Mouse (Mus musculus) liver, postnatal 0 days (tissue): ENCODE results near the gene Mmaa. TPM values are rescaled to one million over a fixed set of nuclear protein-coding genes. Genes with fewer than 3 reads are reported as not detected.

ENCODE experiments used
- ATAC-seq: fragments of 200-750 bp; cut with Nextera tagmentation; 2 replicates; pipeline ENCODE4 v1.8.0; 2017; ENCODE audit warnings: mild to moderate bottlenecking, moderate library complexity
- DNase-seq: peaks from one replicate; pipeline ENCODE4 v3.0.0-alpha.2; 2016
- H3K27ac ChIP-seq: fragments of 300-500 bp; sonication (generic); 2 replicates; pipeline ENCODE4 v1.5.1; 2014; ENCODE audit warnings: antibody characterized with exemption, moderate library complexity, mild to moderate bottlenecking, low read depth
- H3K27me3 ChIP-seq: fragments of 300-500 bp; sonication (generic); 2 replicates; pipeline ENCODE4 v1.6.1; 2014; ENCODE audit warnings: low read length, control low read depth, mixed read lengths; ENCODE audit not compliant: insufficient read depth
- H3K36me3 ChIP-seq: fragments of 300-500 bp; sonication (generic); replicated peaks from 2 replicates; pipeline ENCODE4 v1.6.1; 2014; ENCODE audit warnings: mild to moderate bottlenecking, control low read depth, low read length, moderate library complexity, mixed read lengths; ENCODE audit not compliant: insufficient read depth
- H3K4me1 ChIP-seq: fragments of 300-500 bp; sonication (generic); 2 replicates; pipeline ENCODE4 v1.6.1; 2014; ENCODE audit warnings: antibody characterized with exemption, mild to moderate bottlenecking, control low read depth; ENCODE audit not compliant: insufficient read depth
- H3K4me2 ChIP-seq: fragments of 300-500 bp; sonication (generic); 2 replicates; pipeline ENCODE4 v1.6.1; 2014; ENCODE audit warnings: low read depth, mild to moderate bottlenecking, low read length, moderate library complexity, mixed read lengths
- H3K4me3 ChIP-seq: fragments of 300-500 bp; sonication (generic); 2 replicates; pipeline ENCODE4 v1.5.1; 2014; ENCODE audit warnings: low read depth, low read length
- H3K9ac ChIP-seq: fragments of 300-500 bp; sonication (generic); replicated peaks from 2 replicates; pipeline ENCODE4 v1.6.1; 2014; ENCODE audit warnings: mild to moderate bottlenecking, moderate library complexity
- H3K9me3 ChIP-seq: fragments of 300-500 bp; sonication (generic); 2 replicates; pipeline ENCODE4 v1.6.1; 2016; ENCODE audit warnings: mild to moderate bottlenecking, control low read depth, low read length, mixed read lengths
- CTCF ChIP-seq: sonication (generic); IDR thresholded peaks from 2 replicates; pipeline ENCODE4 v1.5.1; 2016; ENCODE audit warnings: antibody characterized with exemption, low read depth
- EP300 ChIP-seq: IDR thresholded peaks from 2 replicates; pipeline ENCODE4 v1.6.1; 2016; ENCODE audit warnings: antibody characterized with exemption, low read depth, mild to moderate bottlenecking
- WGBS: fragments of 180-500 bp; shearing (Covaris S2); extraction: QIAGEN DNeasy Blood & Tissue Kit; methylation state at CpG from one replicate; pipeline ENCODE4 v1.1.7; 2014; ENCODE audit not compliant: insufficient replicate concordance; 5-methylcytosine and 5-hydroxymethylcytosine counted together
- polyA plus RNA-seq: library from polyadenylated mRNA; unstranded; fragments of >200 nt; fragmentation: Nextera tagmentation; extraction: Ambion mirVana; gene quantifications from 2 replicates; pipeline ENCODE4 v1.2.1, GENCODE M21; 2015

The Mmaa gene
- polyA plus RNA-seq, 1 experiment from 2014 or later = 6.3 TPM

GRCm38 (mm10) chr8:79284626-79285025 lies 10.1 kb downstream of the Mmaa start:
- no peak overlapping the region for H3K4me3 ChIP-seq
- no peaks in the 10 kb centered on the region; the same call in 1 of the 2 replicates for H3K4me1 ChIP-seq
- H3K27ac ChIP-seq = no peak overlapping the region
- WGBS = 81% methylated on average over 3 of the region's 3 CpGs
- H3K9me3 ChIP-seq = no peaks in the 10 kb centered on the region
- H3K9ac ChIP-seq = no peak overlapping the region
- DNase-seq = no peak
- no peak for TF ChIP-seq EP300
- no peak for TF ChIP-seq CTCF
- H3K27me3 ChIP-seq = no peaks in the 10 kb centered on the region
- peaks cover 5% of the 10 kb centered on the region; the same call in 1 of the 2 replicates for H3K36me3 ChIP-seq
- H3K4me2 ChIP-seq = no peak overlapping the region
- ATAC-seq = no peak

GRCm38 (mm10) chr8:79281376-79281890 lies 13.3 kb downstream of the Mmaa start:
- H3K4me1 ChIP-seq = no peaks in the 10 kb centered on the region
- TF ChIP-seq CTCF (no peak), EP300 (no peak)
- no peak overlapping the region for H3K4me2 ChIP-seq
- H3K27ac ChIP-seq = no peak overlapping the region
- H3K9ac ChIP-seq = no peak overlapping the region
- DNase-seq (no peak), ATAC-seq (no peak)
- 52% methylated on average over 6 of the region's 6 CpGs for WGBS
- H3K27me3 ChIP-seq = no peaks in the 10 kb centered on the region
- H3K36me3 ChIP-seq = peaks cover 6% of the 10 kb centered on the region; the same call in 1 of the 2 replicates
- H3K4me3 ChIP-seq = no peak overlapping the region
- no peaks in the 10 kb centered on the region for H3K9me3 ChIP-seq

- Histone ChIP-seq H3K4me1 (no peaks in the 10 kb centered on the region), H3K36me3 (peaks cover 7% of the 10 kb centered on the region), H3K27ac (no peak overlapping the region), H3K4me2 (no peak overlapping the region), H3K27me3 (no peaks in the 10 kb centered on the region), H3K9ac (no peak overlapping the region), H3K4me3 (no peak overlapping the region), H3K9me3 (no peaks in the 10 kb centered on the region)
- no peak for DNase-seq
- TF ChIP-seq EP300 = no peak
- no peak for TF ChIP-seq CTCF
- no peak for ATAC-seq
- 80% methylated on average over 8 of the region's 8 CpGs for WGBS
Observed at GRCm38 (mm10) chr8:79277264-79277870, 17.4 kb downstream of the Mmaa start.

GRCm38 (mm10) chr8:79274940-79275339 lies 19.8 kb downstream of the Mmaa start:
- peaks cover 16% of the 10 kb centered on the region for H3K36me3 ChIP-seq

GRCm38 (mm10) chr8:79273776-79274175 lies 21.0 kb downstream of the Mmaa start:
- no peaks in the 10 kb centered on the region for H3K9me3 ChIP-seq
- no peak overlapping the region for H3K4me2 ChIP-seq
- H3K4me3 ChIP-seq = no peak overlapping the region
- no peak for TF ChIP-seq CTCF
- no peak for TF ChIP-seq EP300
- H3K36me3 ChIP-seq = peaks cover 16% of the 10 kb centered on the region
- ATAC-seq (no peak), DNase-seq (no peak)
- H3K4me1 ChIP-seq = no peaks in the 10 kb centered on the region
- no peak overlapping the region for H3K9ac ChIP-seq
- H3K27me3 ChIP-seq = no peaks in the 10 kb centered on the region
- no peak overlapping the region for H3K27ac ChIP-seq
- 75% methylated on average over 6 of the region's 6 CpGs for WGBS

More at GRCm38 (mm10) chr8:79274940-79275339, 19.8 kb downstream of the Mmaa start:
- Histone ChIP-seq H3K9ac (no peak overlapping the region), H3K9me3 (no peaks in the 10 kb centered on the region), H3K4me2 (no peak overlapping the region), H3K4me1 (no peaks in the 10 kb centered on the region), H3K27ac (no peak overlapping the region), H3K4me3 (no peak overlapping the region), H3K27me3 (no peaks in the 10 kb centered on the region)
- no peak for DNase-seq
- ATAC-seq = no peak
- WGBS = 85% methylated on average over 10 of the region's 10 CpGs
- no peak for TF ChIP-seq EP300
- TF ChIP-seq CTCF = no peak

GRCm38 (mm10) chr8:79272676-79273075 lies 22.1 kb downstream of the Mmaa start:
- TF ChIP-seq CTCF = no peak
- no peak for TF ChIP-seq EP300
- H3K27ac ChIP-seq = no peak overlapping the region
- no peak for DNase-seq
- no peak overlapping the region for H3K4me3 ChIP-seq
- H3K27me3 ChIP-seq = no peaks in the 10 kb centered on the region
- no peaks in the 10 kb centered on the region for H3K9me3 ChIP-seq
- WGBS = 70% methylated on average over 4 of the region's 4 CpGs
- H3K9ac ChIP-seq = no peak overlapping the region
- no peaks in the 10 kb centered on the region for H3K4me1 ChIP-seq
- H3K36me3 ChIP-seq = peaks cover 16% of the 10 kb centered on the region
- no peak overlapping the region for H3K4me2 ChIP-seq
- no peak for ATAC-seq
